Mouse (Mus musculus) bone marrow macrophage, adult 2 months (primary cell): ENCODE measurements around the gene Nsun2.

Source experiments
- CTCF ChIP-seq: IDR thresholded peaks from 2 replicates; pipeline ENCODE4 v1.5.1; 2012; ENCODE audit warnings: low read depth, mild to moderate bottlenecking, low read length, moderate library complexity
- POLR2A ChIP-seq: IDR thresholded peaks from 2 replicates; pipeline ENCODE4 v1.6.1; 2012; ENCODE audit warnings: mild to moderate bottlenecking, low read depth, low read length, borderline replicate concordance

- TF ChIP-seq CTCF (no peak), POLR2A (no peak)
Observed at GRCm38 (mm10) chr13:69485833-69486232, 47.7 kb upstream of the Nsun2 start.
